In genomic region chr11:98051611-98052128, GRCm38 (mm10) we compare ENCODE assay signal across 8 mouse cellular contexts. TPM values are rescaled to one million over a fixed set of nuclear protein-coding genes. Genes with fewer than 3 reads are reported as not detected.
DNase-seq lines count a peak whose midpoint lies in the region; ATAC-seq and TF ChIP-seq lines count a peak whose summit lies in the region.

No protein-coding gene starts in this region.

- peak overlapping the region; percentile 63 for H3K4me3 ChIP-seq in heart, embryonic 10.5 days
- no peak overlapping the region; the same call in 1 of the 2 replicates for H3K4me3 ChIP-seq in heart, adult 2 months
- H3K4me3 ChIP-seq in ES-Bruce4 (ENCODE audit: low read depth, low read length): peak overlapping the region; percentile 73
- peak overlapping the region; percentile 55 for H3K4me3 ChIP-seq in forebrain, embryonic 16.5 days (replicated peaks; ENCODE audit: low read length)

- no peak for TF ChIP-seq CTCF in heart, adult 2 months (IDR thresholded peaks at IDR 0.05)
- TF ChIP-seq CTCF in ES-Bruce4 (IDR thresholded peaks at IDR 0.05; ENCODE audit: low read depth, low read length): no peak

- 4% methylated on average over 12 of the region's 12 CpGs for WGBS in heart, embryonic 10.5 days
- 16% methylated on average over 12 of the region's 12 CpGs for WGBS in heart, adult 2 months
- WGBS in forebrain, embryonic 16.5 days: 7% methylated on average over 12 of the region's 12 CpGs

- no peaks in the 10 kb centered on the region for H3K9me3 ChIP-seq in heart, embryonic 10.5 days
- no peaks in the 10 kb centered on the region for H3K9me3 ChIP-seq in ES-Bruce4 (replicated peaks; ENCODE audit: control insufficient read depth, insufficient read depth, low read length, poor library complexity, severe bottlenecking)
- H3K9me3 ChIP-seq in forebrain, embryonic 16.5 days (ENCODE audit: control insufficient read depth, low read length): no peaks in the 10 kb centered on the region

- H3K4me1 ChIP-seq in heart, embryonic 10.5 days: peaks cover 34% of the 10 kb centered on the region
- H3K4me1 ChIP-seq in heart, adult 2 months (ENCODE audit: control insufficient read depth, insufficient read depth, low read length): no peaks in the 10 kb centered on the region
- peaks cover 6% of the 10 kb centered on the region for H3K4me1 ChIP-seq in ES-Bruce4 (ENCODE audit: control insufficient read depth, insufficient read depth, low read length)
- H3K4me1 ChIP-seq in forebrain, embryonic 16.5 days (replicated peaks; ENCODE audit: control insufficient read depth, insufficient read depth, low read length): peaks cover 35% of the 10 kb centered on the region

- H3K9ac ChIP-seq in heart, adult 2 months (ENCODE audit: low read depth, low read length): no peak overlapping the region
- H3K9ac ChIP-seq in ES-Bruce4 (ENCODE audit: low read depth, poor library complexity, severe bottlenecking): peak overlapping the region; percentile 62
- H3K9ac ChIP-seq in forebrain, embryonic 16.5 days (replicated peaks; ENCODE audit: low read depth, low read length): no peak overlapping the region; the same call in 1 of the 2 replicates

- no peak for DNase-seq in heart, embryonic 10.5 days (ENCODE audit: low spot score)
- DNase-seq in heart, adult 2 months: no peak
- DNase-seq in thymus, postnatal 0 days (ENCODE audit: low spot score): no peak
- DNase-seq in layer of hippocampus, postnatal 25 days (ENCODE audit: extremely low spot score in 1 of 2, low spot score in 1 of 2): no peak
- DNase-seq in gastrocnemius, postnatal 10 days: no peak

- H3K27me3 ChIP-seq in heart, embryonic 10.5 days (ENCODE audit: insufficient read depth, poor library complexity, severe bottlenecking): peaks cover 85% of the 10 kb centered on the region
- H3K27me3 ChIP-seq in heart, adult 2 months (ENCODE audit: control insufficient read depth, insufficient read depth, low read length): peaks cover 10% of the 10 kb centered on the region
- H3K27me3 ChIP-seq in ES-Bruce4 (ENCODE audit: control insufficient read depth, insufficient read depth, low read length, poor library complexity, severe bottlenecking): peaks cover 3% of the 10 kb centered on the region
- H3K27me3 ChIP-seq in forebrain, embryonic 16.5 days (replicated peaks; ENCODE audit: control insufficient read depth, insufficient read depth, low read length): peaks cover 28% of the 10 kb centered on the region

- peak; percentile 32 for ATAC-seq in forebrain, embryonic 16.5 days
- ATAC-seq in megakaryocyte progenitor cell, adult 5-6 weeks (replicated peaks; ENCODE audit: poor library complexity): peak; percentile 54

- H3K4me2 ChIP-seq in forebrain, embryonic 16.5 days (ENCODE audit: low read length): peak overlapping the region; percentile 51

- no peaks in the 10 kb centered on the region for H3K36me3 ChIP-seq in heart, embryonic 10.5 days
- no peaks in the 10 kb centered on the region for H3K36me3 ChIP-seq in heart, adult 2 months (ENCODE audit: control insufficient read depth, insufficient read depth, low read length)
- no peaks in the 10 kb centered on the region for H3K36me3 ChIP-seq in ES-Bruce4 (ENCODE audit: control insufficient read depth, insufficient read depth, low read length, poor library complexity, severe bottlenecking)
- no peaks in the 10 kb centered on the region for H3K36me3 ChIP-seq in forebrain, embryonic 16.5 days (ENCODE audit: control insufficient read depth, insufficient read depth)

- TF ChIP-seq POLR2A in heart, adult 2 months (IDR thresholded peaks at IDR 0.05; ENCODE audit: insufficient read depth, low read depth, low read length): no peak
- TF ChIP-seq POLR2A in ES-Bruce4 (IDR thresholded peaks at IDR 0.05; ENCODE audit: insufficient read depth, low read length): no peak

- no peak for TF ChIP-seq EP300 in heart, adult 2 months (IDR thresholded peaks at IDR 0.05; ENCODE audit: insufficient read depth, low read depth, low read length)
- TF ChIP-seq EP300 in ES-Bruce4 (IDR thresholded peaks at IDR 0.05; ENCODE audit: insufficient read depth, low read depth, low read length): no peak

- no peak overlapping the region for H3K27ac ChIP-seq in heart, embryonic 10.5 days
- no peak overlapping the region for H3K27ac ChIP-seq in heart, adult 2 months
- H3K27ac ChIP-seq in ES-Bruce4 (ENCODE audit: insufficient read depth, low read length): no peak overlapping the region
- no peak overlapping the region for H3K27ac ChIP-seq in forebrain, embryonic 16.5 days (ENCODE audit: low read length)

- intact Hi-C loops in heart, adult 2 months (cut with DNase I): no loop called here

- H3K79me2 ChIP-seq in heart, adult 2 months (replicated peaks; ENCODE audit: control insufficient read depth, insufficient read depth, low read length): no peaks in the 10 kb centered on the region

RNA-seq across cellular contexts. Expression of gene Stac2, which starts 1.6 kb away (rescaled TPM):
- polyA plus RNA-seq in heart, embryonic 10.5 days (2016; fragmentation: Nextera tagmentation; extraction: Ambion mirVana): 0.21 and 0.34 TPM in 2 replicates
- under 1 TPM; 0.10 to 0.20 TPM for total RNA-seq in heart, adult 2 months (2021)
- 0.09 and 0.35 TPM in 2 replicates for polyA plus RNA-seq in heart, adult 2 months (2012; rRNA removed)
- 5.6 and 9.6 TPM in 2 replicates for polyA plus RNA-seq in ES-Bruce4 (2011; ENCODE audit: insufficient read depth, insufficient read length, low read depth, missing spikeins)
- 3.4 and 5.4 TPM in 2 replicates for polyA plus RNA-seq in forebrain, embryonic 16.5 days (2015; fragmentation: Nextera tagmentation; extraction: Ambion mirVana)
- total RNA-seq in megakaryocyte progenitor cell, adult 5-6 weeks (2015): not detected in 2 replicates
- total RNA-seq in megakaryocyte progenitor cell, adult 5-6 weeks (2017): not detected in 2 replicates
- 0.23 and 0.45 TPM in 2 replicates for polyA plus RNA-seq in thymus, postnatal 0 days (2015; fragmentation: Nextera tagmentation; extraction: Ambion mirVana)
- 10 to 100 TPM; 42.4 to 46.9 TPM for total RNA-seq in layer of hippocampus, postnatal 25 days (2021)
- under 1 TPM; 0.26 to 0.36 TPM for total RNA-seq in gastrocnemius, postnatal 10 days (2021)

RNA-seq across cellular contexts. Expression of gene Rpl19, which starts 25.2 kb away (rescaled TPM):
- 867 and 1,011 TPM in 2 replicates for polyA plus RNA-seq in heart, embryonic 10.5 days (2016; fragmentation: Nextera tagmentation; extraction: Ambion mirVana)
- total RNA-seq in heart, adult 2 months (2021): 100 to 1,000 TPM; 505 to 604 TPM
- polyA plus RNA-seq in heart, adult 2 months (2012; rRNA removed): 348 and 422 TPM in 2 replicates
- 2,020 and 2,244 TPM in 2 replicates for polyA plus RNA-seq in ES-Bruce4 (2011; ENCODE audit: insufficient read depth, insufficient read length, low read depth, missing spikeins)
- 652 and 659 TPM in 2 replicates for polyA plus RNA-seq in forebrain, embryonic 16.5 days (2015; fragmentation: Nextera tagmentation; extraction: Ambion mirVana)
- 3,659 and 3,794 TPM in 2 replicates for total RNA-seq in megakaryocyte progenitor cell, adult 5-6 weeks (2015)
- 1,648 and 1,816 TPM in 2 replicates for total RNA-seq in megakaryocyte progenitor cell, adult 5-6 weeks (2017)
- 1,510 and 1,580 TPM in 2 replicates for polyA plus RNA-seq in thymus, postnatal 0 days (2015; fragmentation: Nextera tagmentation; extraction: Ambion mirVana)
- 100 to 1,000 TPM; 567 to 626 TPM for total RNA-seq in layer of hippocampus, postnatal 25 days (2021)
- total RNA-seq in gastrocnemius, postnatal 10 days (2021): 100 to 1,000 TPM; 848 to 925 TPM

RNA-seq across cellular contexts. Expression of gene Cacnb1, which starts 28.8 kb away (rescaled TPM):
- polyA plus RNA-seq in heart, embryonic 10.5 days (2016; fragmentation: Nextera tagmentation; extraction: Ambion mirVana): 4.6 and 5.3 TPM in 2 replicates
- total RNA-seq in heart, adult 2 months (2021): 1 to 10 TPM; 5.9 to 6.1 TPM
- polyA plus RNA-seq in heart, adult 2 months (2012; rRNA removed): 10.0 and 10.5 TPM in 2 replicates
- 5.2 and 6.3 TPM in 2 replicates for polyA plus RNA-seq in ES-Bruce4 (2011; ENCODE audit: insufficient read depth, insufficient read length, low read depth, missing spikeins)
- polyA plus RNA-seq in forebrain, embryonic 16.5 days (2015; fragmentation: Nextera tagmentation; extraction: Ambion mirVana): 39.0 and 52.1 TPM in 2 replicates
- 0.17 and 1.2 TPM in 2 replicates for total RNA-seq in megakaryocyte progenitor cell, adult 5-6 weeks (2015)
- total RNA-seq in megakaryocyte progenitor cell, adult 5-6 weeks (2017): 0.41 and 0.92 TPM in 2 replicates
- polyA plus RNA-seq in thymus, postnatal 0 days (2015; fragmentation: Nextera tagmentation; extraction: Ambion mirVana): 3.9 and 5.0 TPM in 2 replicates
- total RNA-seq in layer of hippocampus, postnatal 25 days (2021): 100 to 1,000 TPM; 138 to 144 TPM
- total RNA-seq in gastrocnemius, postnatal 10 days (2021): 100 to 1,000 TPM; 313 to 347 TPM

RNA-seq across cellular contexts. Expression of gene Arl5c, which starts 55.7 kb away (rescaled TPM):
- 9.8 and 15.7 TPM in 2 replicates for polyA plus RNA-seq in heart, embryonic 10.5 days (2016; fragmentation: Nextera tagmentation; extraction: Ambion mirVana)
- under 1 TPM; 0.66 to 0.70 TPM for total RNA-seq in heart, adult 2 months (2021)
- 2.4 and 2.8 TPM in 2 replicates for polyA plus RNA-seq in heart, adult 2 months (2012; rRNA removed)
- polyA plus RNA-seq in ES-Bruce4 (2011; ENCODE audit: insufficient read depth, insufficient read length, low read depth, missing spikeins): 2.8 and 3.6 TPM in 2 replicates
- polyA plus RNA-seq in forebrain, embryonic 16.5 days (2015; fragmentation: Nextera tagmentation; extraction: Ambion mirVana): 4.6 and 6.4 TPM in 2 replicates
- 3.9 and 6.1 TPM in 2 replicates for total RNA-seq in megakaryocyte progenitor cell, adult 5-6 weeks (2015)
- total RNA-seq in megakaryocyte progenitor cell, adult 5-6 weeks (2017): 2.5 and 7.6 TPM in 2 replicates
- polyA plus RNA-seq in thymus, postnatal 0 days (2015; fragmentation: Nextera tagmentation; extraction: Ambion mirVana): 201 and 211 TPM in 2 replicates
- 1 to 10 TPM in 1 of 2 experiments, under 1 TPM in 1; 0.71 to 1.2 TPM for total RNA-seq in layer of hippocampus, postnatal 25 days (2021)
- 1 to 10 TPM in 1 of 2 experiments, under 1 TPM in 1; 0.82 to 1.8 TPM for total RNA-seq in gastrocnemius, postnatal 10 days (2021)
